Mouse (Mus musculus): ENCODE data around the gene Pigu. TPM values are rescaled to one million over a fixed set of nuclear protein-coding genes. Genes with fewer than 3 reads are reported as not detected.

The Pigu gene
- polyA plus RNA-seq, 1 experiment from 2014 or later = 45.6 TPM

DNA sequence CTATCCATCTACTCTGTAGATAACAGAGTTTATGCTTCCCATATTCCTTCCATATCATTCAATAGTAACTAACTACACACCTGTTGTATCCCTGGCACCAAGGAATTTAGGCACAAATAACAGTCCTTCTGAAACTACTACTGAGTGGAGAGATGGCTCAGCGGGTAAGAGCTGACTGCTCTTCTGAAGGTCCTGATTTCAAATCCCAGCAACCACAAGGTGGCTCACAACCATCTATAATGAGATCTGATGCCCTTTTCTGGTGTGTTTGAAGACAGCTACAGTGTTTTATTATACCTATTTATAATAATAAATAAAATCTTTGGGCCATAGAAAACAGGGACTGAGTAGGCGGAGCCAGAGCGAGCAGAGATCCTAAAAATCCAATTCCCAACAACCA is 2.8 kb downstream of the Pigu start:
- no peak overlapping the region for H3K4me2 ChIP-seq (replicated peaks)
- no peaks in the 10 kb centered on the region for H3K27me3 ChIP-seq
- WGBS = 93% methylated on average over 3 of the region's 3 CpGs
- H3K27ac ChIP-seq = no peak overlapping the region
- H3K9me3 ChIP-seq = no peaks in the 10 kb centered on the region
- 0 out of 2 replicates have a peak, but pooled peaks cover 3% of the 10 kb centered on the region for H3K36me3 ChIP-seq
- H3K9ac ChIP-seq = no peak overlapping the region
- H3K4me3 ChIP-seq = no peak overlapping the region
- H3K4me1 ChIP-seq = peaks cover 12% of the 10 kb centered on the region
- ATAC-seq (ENCODE audit: low FRiP score, low read depth) = no peak

DNA sequence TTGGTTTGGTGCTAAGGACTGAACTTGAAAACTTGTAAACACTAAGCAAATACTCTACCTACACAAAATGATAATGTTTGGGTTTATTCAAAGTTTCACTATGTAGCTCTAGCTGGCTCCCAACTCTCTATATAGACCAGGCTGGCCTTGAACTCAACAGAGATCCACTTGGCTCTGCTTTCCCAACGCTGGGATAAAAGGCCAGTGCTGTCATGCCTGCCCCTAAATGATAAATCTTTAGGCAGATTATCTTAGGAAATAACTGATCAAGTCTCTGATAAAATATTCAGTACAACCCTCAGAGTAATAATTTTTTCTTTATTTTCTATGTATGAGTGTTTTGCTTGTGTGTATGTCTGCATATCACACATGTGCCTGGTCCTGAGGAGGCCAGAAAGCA is 10.6 kb downstream of the Pigu start:
- 80% methylated on average over 1 of the region's 1 CpGs for WGBS
- H3K9me3 ChIP-seq = no peaks in the 10 kb centered on the region
- H3K9ac ChIP-seq = no peak overlapping the region
- no peak overlapping the region for H3K27ac ChIP-seq
- no peaks in the 10 kb centered on the region for H3K4me1 ChIP-seq
- no peak overlapping the region for H3K4me3 ChIP-seq
- H3K4me2 ChIP-seq (replicated peaks) = no peak overlapping the region
- H3K27me3 ChIP-seq = no peaks in the 10 kb centered on the region
- no peak for ATAC-seq (ENCODE audit: low FRiP score, low read depth)
- peaks cover 29% of the 10 kb centered on the region for H3K36me3 ChIP-seq

DNA sequence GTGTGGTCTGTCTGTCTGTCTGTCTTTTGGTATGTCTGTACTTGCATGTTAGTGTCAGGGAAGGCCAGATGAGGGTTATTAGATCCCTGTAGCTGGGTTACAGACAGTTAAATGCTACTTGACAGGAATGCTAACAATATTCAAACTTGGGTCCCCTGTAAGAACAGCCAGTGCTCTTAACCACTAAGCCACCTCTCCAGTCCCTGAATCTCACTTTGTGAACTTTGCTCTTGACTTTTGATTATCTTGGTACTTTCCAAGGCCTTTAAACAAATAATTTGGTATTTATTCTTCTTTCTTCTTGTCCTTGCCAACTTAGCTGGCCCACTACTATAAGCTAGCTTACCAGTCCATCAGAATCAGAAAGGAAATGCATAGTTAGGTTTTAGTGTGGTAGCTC is 17.1 kb downstream of the Pigu start:
- no peaks in the 10 kb centered on the region for H3K27me3 ChIP-seq
- H3K4me1 ChIP-seq = no peaks in the 10 kb centered on the region
- no peak for ATAC-seq (ENCODE audit: low FRiP score, low read depth)
- H3K9ac ChIP-seq = no peak overlapping the region
- H3K27ac ChIP-seq = no peak overlapping the region
- peaks cover 35% of the 10 kb centered on the region for H3K36me3 ChIP-seq
- H3K4me3 ChIP-seq = no peak overlapping the region
- H3K9me3 ChIP-seq = no peaks in the 10 kb centered on the region
- no peak overlapping the region for H3K4me2 ChIP-seq (replicated peaks)

DNA sequence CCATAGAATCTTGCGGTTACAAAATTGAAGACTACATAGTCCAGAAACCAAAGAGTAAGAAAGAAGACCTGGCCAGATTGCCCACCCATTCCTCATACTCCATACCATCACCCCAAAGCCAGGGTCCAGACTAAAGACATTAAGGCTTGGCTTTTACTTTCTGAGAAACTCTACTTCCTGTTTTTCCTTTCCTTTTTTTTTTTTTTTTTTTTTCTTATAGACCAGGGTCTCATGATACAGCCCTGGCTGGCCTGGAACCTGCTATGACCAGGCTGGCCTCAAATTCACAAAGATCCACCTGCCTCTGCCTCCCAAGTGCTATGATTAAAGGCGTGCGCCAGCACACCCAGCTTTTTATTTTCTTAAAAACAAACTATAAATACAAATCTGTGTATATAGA is 21.0 kb downstream of the Pigu start:
- Histone ChIP-seq H3K9ac (no peak overlapping the region), H3K4me2 (replicated peaks) (no peak overlapping the region), H3K4me3 (no peak overlapping the region), H3K9me3 (no peaks in the 10 kb centered on the region), H3K4me1 (no peaks in the 10 kb centered on the region), H3K27me3 (no peaks in the 10 kb centered on the region), H3K36me3 (peaks cover 45% of the 10 kb centered on the region), H3K27ac (no peak overlapping the region)
- ATAC-seq (ENCODE audit: low FRiP score, low read depth) = no peak
- 94% methylated on average over 3 of the region's 3 CpGs for WGBS

DNA sequence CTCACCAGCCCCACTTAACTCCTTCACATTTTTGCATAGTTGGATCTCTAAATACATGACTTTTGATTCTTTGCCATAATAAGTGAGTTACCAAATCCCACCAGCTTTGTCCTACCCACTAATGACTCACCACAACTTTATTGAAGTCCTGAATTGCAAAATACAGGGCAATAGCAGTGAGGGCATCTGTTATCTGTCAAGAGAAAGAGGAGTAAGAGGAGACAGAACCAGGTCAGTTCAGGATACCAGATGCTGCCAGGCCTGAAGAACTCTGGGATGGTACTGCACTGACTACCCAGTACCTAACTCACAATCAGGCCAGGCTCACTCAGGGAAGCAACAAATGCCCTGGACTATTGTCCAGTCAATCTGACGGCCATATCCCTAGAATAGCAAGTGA is 22.0 kb downstream of the Pigu start:
- WGBS = 73% methylated on average over 1 of the region's 1 CpGs
- Histone ChIP-seq H3K27me3 (no peaks in the 10 kb centered on the region), H3K9ac (no peak overlapping the region), H3K4me1 (no peaks in the 10 kb centered on the region), H3K4me2 (replicated peaks) (no peak overlapping the region), H3K27ac (no peak overlapping the region), H3K36me3 (peaks cover 54% of the 10 kb centered on the region), H3K4me3 (no peak overlapping the region), H3K9me3 (no peaks in the 10 kb centered on the region)
- no peak for ATAC-seq (ENCODE audit: low FRiP score, low read depth)

DNA sequence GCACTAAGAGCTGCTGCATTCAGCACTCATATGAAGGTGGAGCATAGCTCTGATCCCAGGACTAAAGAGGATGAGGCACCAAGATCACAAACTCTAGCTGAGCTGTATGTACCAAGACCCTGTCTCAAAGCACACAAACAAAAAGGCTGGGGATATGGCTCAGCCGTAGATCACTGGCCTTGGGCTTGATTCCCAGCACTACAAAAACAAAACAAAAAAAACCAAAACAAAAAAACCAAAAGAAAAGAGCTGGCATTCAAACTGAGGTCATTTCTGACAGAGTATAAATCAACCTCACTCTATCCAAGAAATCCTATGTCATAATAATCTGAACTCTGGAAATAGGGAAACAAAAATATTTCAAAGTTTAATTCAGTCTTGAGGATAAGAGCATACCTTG is 23.8 kb downstream of the Pigu start:
- peaks cover 58% of the 10 kb centered on the region for H3K36me3 ChIP-seq
- no peaks in the 10 kb centered on the region for H3K4me1 ChIP-seq

DNA sequence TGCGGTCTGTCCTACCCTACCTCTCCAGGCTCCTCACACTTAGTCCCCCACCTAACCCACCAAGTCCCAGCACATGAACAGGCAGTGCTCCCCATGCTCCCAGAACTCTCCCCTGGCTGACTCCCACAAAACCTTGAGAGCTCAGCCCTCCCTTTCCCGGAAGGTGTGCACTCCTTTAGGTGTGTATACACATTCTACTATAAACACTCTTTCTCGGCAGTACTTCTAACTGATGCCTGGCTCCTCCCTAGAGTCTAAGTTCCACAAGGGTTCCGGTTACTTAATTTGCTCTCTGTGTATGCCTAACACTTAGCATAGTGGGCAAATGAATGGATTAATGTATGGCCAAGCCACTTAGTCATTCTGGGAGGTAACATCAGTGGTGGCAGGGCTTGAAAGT is 25.9 kb downstream of the Pigu start:
- WGBS = 83% methylated on average over 4 of the region's 4 CpGs

More for the DNA sequence above, 23.8 kb downstream of the Pigu start:
- H3K9me3 ChIP-seq = no peaks in the 10 kb centered on the region
- ATAC-seq (ENCODE audit: low FRiP score, low read depth) = no peak
- H3K4me3 ChIP-seq = no peak overlapping the region
- no peak overlapping the region for H3K9ac ChIP-seq
- H3K4me2 ChIP-seq (replicated peaks) = no peak overlapping the region
- H3K27ac ChIP-seq = no peak overlapping the region
- no peaks in the 10 kb centered on the region for H3K27me3 ChIP-seq
- 91% methylated on average over 1 of the region's 1 CpGs for WGBS

DNA sequence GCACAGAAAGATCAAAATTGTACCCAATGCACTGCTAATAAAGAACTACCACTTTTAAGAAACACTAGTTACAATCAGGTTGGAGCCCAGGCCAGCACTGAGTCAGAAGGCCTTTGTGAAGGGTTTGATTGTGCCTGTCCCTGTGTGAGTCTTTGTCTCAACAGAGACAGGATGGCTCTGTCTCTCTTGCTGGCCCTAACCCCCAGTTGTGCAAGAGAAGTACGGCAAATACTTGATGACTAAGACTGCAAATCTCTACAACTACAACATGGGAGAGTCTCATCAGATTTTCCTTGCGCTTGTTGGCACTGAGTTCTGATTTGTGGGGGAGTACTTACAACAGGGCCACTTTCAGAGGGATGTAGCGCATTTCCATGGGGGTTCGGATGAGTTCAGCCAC is 26.4 kb downstream of the Pigu start:
- no peaks in the 10 kb centered on the region for H3K9me3 ChIP-seq
- ATAC-seq (ENCODE audit: low FRiP score, low read depth) = no peak
- peaks cover 73% of the 10 kb centered on the region for H3K36me3 ChIP-seq
- no peak overlapping the region for H3K9ac ChIP-seq
- no peaks in the 10 kb centered on the region for H3K4me1 ChIP-seq
- 93% methylated on average over 4 of the region's 4 CpGs for WGBS
- H3K27me3 ChIP-seq = no peaks in the 10 kb centered on the region
- H3K4me3 ChIP-seq = no peak overlapping the region
- H3K4me2 ChIP-seq (replicated peaks) = no peak overlapping the region
- no peak overlapping the region for H3K27ac ChIP-seq

More for the DNA sequence above, 25.9 kb downstream of the Pigu start:
- ATAC-seq (ENCODE audit: low FRiP score, low read depth) = no peak
- H3K36me3 ChIP-seq = peaks cover 71% of the 10 kb centered on the region
- H3K4me3 ChIP-seq = no peak overlapping the region
- H3K9ac ChIP-seq = no peak overlapping the region
- H3K4me1 ChIP-seq = no peaks in the 10 kb centered on the region
- H3K27ac ChIP-seq = no peak overlapping the region
- H3K4me2 ChIP-seq (replicated peaks) = no peak overlapping the region
- no peaks in the 10 kb centered on the region for H3K9me3 ChIP-seq
- no peaks in the 10 kb centered on the region for H3K27me3 ChIP-seq

DNA sequence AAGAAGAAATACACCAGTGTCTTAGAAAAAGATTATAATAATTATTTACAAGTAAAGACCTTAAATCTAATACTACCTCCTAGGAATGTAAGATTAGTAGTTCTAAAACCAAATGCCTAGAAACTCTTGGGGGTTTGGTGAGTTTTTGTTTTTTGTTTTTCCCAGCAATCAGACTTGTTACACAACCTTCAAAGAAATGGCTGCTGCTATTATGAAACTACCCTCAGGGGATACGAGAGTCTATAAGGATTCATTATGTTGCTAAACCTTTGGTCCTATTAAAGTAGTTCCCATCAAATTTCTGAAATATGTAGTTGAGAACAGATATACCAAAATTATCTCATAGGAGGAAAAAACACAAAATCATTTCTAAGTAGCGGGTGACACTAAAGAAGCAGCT is 27.5 kb downstream of the Pigu start:
- peaks cover 66% of the 10 kb centered on the region for H3K36me3 ChIP-seq

DNA sequence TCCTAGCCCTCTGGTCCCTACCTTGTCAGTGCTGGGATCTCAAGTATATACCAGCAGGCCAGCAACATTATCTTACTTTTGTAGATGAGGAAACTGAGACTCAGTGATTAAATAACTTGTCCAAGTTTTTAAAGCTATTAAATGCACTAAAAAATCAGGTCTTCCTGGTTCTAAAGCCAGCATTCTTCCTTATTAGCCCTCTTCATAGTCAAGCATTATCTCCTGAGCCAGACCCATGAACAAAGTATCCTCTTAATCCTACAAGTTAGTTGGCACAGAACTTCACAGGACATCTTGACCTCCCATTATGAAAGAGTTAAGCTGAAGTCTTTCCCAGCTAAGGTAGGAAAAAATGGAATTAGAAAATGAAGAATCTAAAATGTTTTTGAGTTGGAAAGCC is 28.3 kb downstream of the Pigu start:
- no peak overlapping the region for H3K27ac ChIP-seq
- no peak overlapping the region for H3K9ac ChIP-seq
- no peak overlapping the region for H3K4me3 ChIP-seq
- H3K36me3 ChIP-seq = peaks cover 59% of the 10 kb centered on the region
- ATAC-seq (ENCODE audit: low FRiP score, low read depth) = no peak
- no peak overlapping the region for H3K4me2 ChIP-seq (replicated peaks)
- H3K27me3 ChIP-seq = no peaks in the 10 kb centered on the region
- no peaks in the 10 kb centered on the region for H3K4me1 ChIP-seq
- no peaks in the 10 kb centered on the region for H3K9me3 ChIP-seq

More for the DNA sequence above, 27.5 kb downstream of the Pigu start:
- no peak overlapping the region for H3K27ac ChIP-seq
- H3K27me3 ChIP-seq = no peaks in the 10 kb centered on the region
- H3K4me1 ChIP-seq = no peaks in the 10 kb centered on the region
- 85% methylated on average over 2 of the region's 2 CpGs for WGBS
- H3K9me3 ChIP-seq = no peaks in the 10 kb centered on the region
- H3K4me2 ChIP-seq (replicated peaks) = no peak overlapping the region
- ATAC-seq (ENCODE audit: low FRiP score, low read depth) = no peak
- no peak overlapping the region for H3K4me3 ChIP-seq
- H3K9ac ChIP-seq = no peak overlapping the region

DNA sequence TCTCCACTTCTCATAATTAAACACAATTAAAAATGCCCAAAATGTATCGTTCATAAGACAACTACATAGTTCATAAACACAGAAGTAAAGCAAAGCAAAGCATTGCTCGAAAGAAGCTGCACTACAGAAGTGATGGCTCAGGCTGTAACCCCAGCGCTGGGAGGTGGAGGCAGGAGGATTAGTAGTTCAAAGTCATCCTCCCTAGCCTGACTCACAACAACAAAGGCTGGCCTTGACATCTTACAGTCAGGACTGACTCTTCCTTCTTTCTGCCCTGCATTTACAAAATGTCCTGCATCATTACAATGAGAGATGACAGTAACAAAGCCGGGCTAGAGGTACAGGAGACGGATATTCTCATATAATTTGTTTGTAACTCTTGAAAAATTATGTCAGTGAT is 29.3 kb downstream of the Pigu start:
- Histone ChIP-seq H3K27me3 (no peaks in the 10 kb centered on the region), H3K9ac (no peak overlapping the region), H3K36me3 (peaks cover 51% of the 10 kb centered on the region), H3K9me3 (no peaks in the 10 kb centered on the region), H3K27ac (no peak overlapping the region), H3K4me3 (no peak overlapping the region), H3K4me2 (replicated peaks) (no peak overlapping the region), H3K4me1 (no peaks in the 10 kb centered on the region)
- 88% methylated on average over 5 of the region's 5 CpGs for WGBS
- no peak for ATAC-seq (ENCODE audit: low FRiP score, low read depth)

DNA sequence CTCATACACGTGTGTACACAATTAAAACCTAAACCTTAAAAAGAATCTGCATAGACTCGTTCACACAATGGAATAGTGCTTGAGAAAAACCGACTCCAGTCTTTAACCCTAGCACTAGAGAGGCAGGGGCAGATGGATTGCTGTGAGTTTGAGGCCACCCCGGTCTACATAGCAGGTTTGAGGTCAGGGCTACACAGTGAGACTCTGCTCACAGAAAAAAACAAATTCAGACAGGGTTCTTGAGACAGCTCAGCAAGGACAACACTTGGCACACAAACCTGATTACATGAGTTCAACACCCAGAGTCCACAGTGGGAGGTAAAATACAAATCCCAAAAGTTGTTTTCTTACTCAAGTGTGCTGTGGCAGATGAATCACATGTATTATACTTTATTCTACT is 31.2 kb downstream of the Pigu start:
- no peak overlapping the region for H3K4me3 ChIP-seq
- no peak overlapping the region for H3K9ac ChIP-seq
- H3K27me3 ChIP-seq = no peaks in the 10 kb centered on the region
- no peak for ATAC-seq (ENCODE audit: low FRiP score, low read depth)
- peaks cover 43% of the 10 kb centered on the region for H3K36me3 ChIP-seq
- WGBS = 88% methylated on average over 4 of the region's 4 CpGs
- H3K4me1 ChIP-seq = no peaks in the 10 kb centered on the region
- H3K4me2 ChIP-seq (replicated peaks) = no peak overlapping the region
- no peaks in the 10 kb centered on the region for H3K9me3 ChIP-seq
- H3K27ac ChIP-seq = no peak overlapping the region

DNA sequence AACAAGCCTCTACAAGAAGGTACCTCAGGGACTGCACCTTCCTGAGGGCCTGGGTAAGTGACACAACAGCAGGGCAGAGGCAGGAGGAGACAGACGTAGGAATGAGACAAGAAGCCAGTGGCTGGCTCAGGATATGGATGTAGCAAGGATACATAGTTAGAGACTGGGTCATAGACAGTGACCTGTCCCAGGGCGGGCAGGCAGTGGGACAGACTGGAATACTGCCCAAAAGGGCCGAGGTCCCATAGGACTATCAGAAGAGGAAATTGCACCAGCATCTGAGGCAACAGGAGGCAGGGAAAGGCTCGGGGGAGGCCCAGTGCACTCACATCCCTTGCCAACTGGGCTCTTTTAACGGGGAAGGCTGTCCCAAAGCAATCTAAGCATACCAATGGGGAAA is 36.6 kb downstream of the Pigu start:
- no peaks in the 10 kb centered on the region for H3K4me1 ChIP-seq
- no peaks in the 10 kb centered on the region for H3K9me3 ChIP-seq
- WGBS = 83% methylated on average over 5 of the region's 5 CpGs
- H3K4me2 ChIP-seq (replicated peaks) = no peak overlapping the region
- no peak overlapping the region for H3K9ac ChIP-seq
- H3K27me3 ChIP-seq = no peaks in the 10 kb centered on the region
- no peak for ATAC-seq (ENCODE audit: low FRiP score, low read depth)
- no peak overlapping the region for H3K4me3 ChIP-seq
- H3K36me3 ChIP-seq = peaks cover 45% of the 10 kb centered on the region
- H3K27ac ChIP-seq = no peak overlapping the region

Measured in limb, embryonic 13.5 days (tissue).